Mouse (Mus musculus) cortical plate, adult 2 months (tissue): ENCODE results near the gene Trip12. TPM values are rescaled to one million over a fixed set of nuclear protein-coding genes. Genes with fewer than 3 reads are reported as not detected.

Experiments
- H3K27ac ChIP-seq: fragments of 200-500 bp; 2 replicates; pipeline ENCODE4 v1.5.1; 2012; ENCODE audit warnings: low read length, control low read depth, inconsistent platforms; ENCODE audit not compliant: insufficient read depth
- H3K4me1 ChIP-seq: fragments of 200-500 bp; 2 replicates; pipeline ENCODE4 v1.6.1; 2011; ENCODE audit warnings: low read length; ENCODE audit not compliant: control insufficient read depth, insufficient read depth
- H3K4me3 ChIP-seq: fragments of 200-500 bp; 2 replicates; pipeline ENCODE4 v1.5.1; 2011; ENCODE audit warnings: mild to moderate bottlenecking, low read length, control low read depth; ENCODE audit not compliant: insufficient read depth
- CTCF ChIP-seq: fragments of 200-500 bp; IDR thresholded peaks from 2 replicates; pipeline ENCODE4 v1.5.1; 2011; ENCODE audit warnings: mild to moderate bottlenecking, control low read depth, low read length; ENCODE audit not compliant: insufficient read depth; ENCODE audit errors: extremely low read depth
- POLR2A ChIP-seq: fragments of 200-500 bp; IDR thresholded peaks from 2 replicates; pipeline ENCODE4 v1.6.1; 2011; ENCODE audit warnings: mild to moderate bottlenecking, low read length, control low read depth; ENCODE audit not compliant: insufficient read depth; ENCODE audit errors: extremely low read depth
- polyA plus RNA-seq: library from polyadenylated mRNA; depleted of rRNA; stranded (reverse); fragments of >200 nt; gene quantifications from 2 replicates; pipeline ENCODE4 v1.2.3, GENCODE M21; 2012; rRNA removed

Trip12 gene
- polyA plus RNA-seq, 1 experiment: 78.2 TPM

GRCm38 (mm10) chr1:84694688-84695474 lies 145.4 kb downstream of the Trip12 start:
- H3K4me3 ChIP-seq: peak overlapping the region; percentile 74
- peak overlapping the region; percentile 75 for H3K27ac ChIP-seq
- TF ChIP-seq CTCF: no peak
- no peak for TF ChIP-seq POLR2A
- 0 out of 2 replicates have a peak, but pooled peaks cover 1% of the 10 kb centered on the region for H3K4me1 ChIP-seq

- H3K27ac ChIP-seq: no peak overlapping the region
- no peaks in the 10 kb centered on the region for H3K4me1 ChIP-seq
Measured at GRCm38 (mm10) chr1:84677910-84678309, 162.4 kb downstream of the Trip12 start.

More at GRCm38 (mm10) chr1:84677910-84678309, 162.4 kb downstream of the Trip12 start:
- no peak for TF ChIP-seq POLR2A
- no peak for TF ChIP-seq CTCF
- no peak overlapping the region for H3K4me3 ChIP-seq

Other genes starting within 250 kb of the Trip12 start
- 65.9 and 75.0 TPM in 2 replicates for gene Dner, start 144.3 kb downstream of the Trip12 start, polyA plus RNA-seq
- gene Fbxo36, start 675 bp downstream of the Trip12 start, polyA plus RNA-seq: 8.0 and 9.7 TPM in 2 replicates
- 4.7 and 5.9 TPM in 2 replicates for gene Slc16a14, start 94.6 kb upstream of the Trip12 start, polyA plus RNA-seq